Mouse (Mus musculus): ENCODE measurements around the gene Riiad1. TPM values are rescaled to one million over a fixed set of nuclear protein-coding genes. Genes with fewer than 3 reads are reported as not detected.

Gene Riiad1
- 0.36 and 0.86 TPM in 2 replicates for polyA plus RNA-seq (2012; rRNA removed)

DNA sequence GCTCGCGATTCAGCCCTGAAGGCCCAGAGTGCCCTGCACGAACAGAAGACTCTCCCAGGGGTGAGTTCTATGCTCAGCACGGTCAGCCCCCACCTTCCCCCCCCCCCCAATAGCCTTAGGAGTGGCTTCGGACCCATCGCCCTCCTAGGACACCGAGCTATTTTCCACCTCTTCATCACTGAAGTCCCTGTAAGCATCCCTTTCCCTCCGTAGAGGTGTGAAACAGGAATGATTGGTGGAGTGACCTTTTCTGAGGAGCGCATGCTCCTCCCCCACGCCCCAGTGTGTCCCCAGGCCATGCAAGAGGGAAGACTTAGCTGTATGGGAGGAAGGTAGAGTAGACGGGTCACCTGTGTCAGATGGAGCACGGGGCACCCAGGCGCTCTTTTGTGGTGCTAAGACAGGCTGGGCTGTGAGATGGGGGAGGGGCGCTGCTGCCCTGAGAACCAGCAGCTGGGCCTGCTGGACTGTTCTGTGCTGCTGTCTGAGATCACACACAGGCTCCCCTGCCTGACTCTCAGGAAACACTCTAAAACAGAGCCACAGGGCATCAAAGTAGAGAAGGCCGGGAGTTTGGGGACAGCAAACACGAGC, at the start of gene Riiad1:
Gene Riiad1, minus strand, starts transcription at position 51 of the 594 bp plus-strand sequence.
- DNase-seq (ENCODE audit: low read depth, low spot score), result no peak
- 32% methylated on average over 16 of the region's 16 CpGs for WGBS

DNA sequence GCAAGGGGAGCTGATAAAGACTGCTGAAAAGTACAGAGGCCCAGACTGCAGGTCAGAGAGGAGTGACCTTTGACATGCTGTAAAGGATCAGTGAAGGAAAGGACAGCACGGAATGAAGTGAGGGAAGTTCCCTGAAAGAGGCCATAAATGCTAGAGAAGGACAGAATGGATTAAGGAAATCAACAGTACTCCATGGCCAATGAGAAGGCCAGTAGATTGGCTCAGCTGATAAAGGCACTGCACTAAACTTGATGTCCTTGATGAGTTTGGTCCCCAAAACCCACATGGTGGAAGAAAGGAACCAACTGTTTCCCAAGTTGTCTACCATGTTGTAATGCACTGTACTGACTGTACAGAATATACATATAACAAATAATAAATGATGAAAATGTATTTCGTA, 46.6 kb upstream of the Riiad1 start:
- 58% methylated on average over 2 of the region's 2 CpGs for WGBS
- DNase-seq (ENCODE audit: low read depth, low spot score), result no peak

DNA sequence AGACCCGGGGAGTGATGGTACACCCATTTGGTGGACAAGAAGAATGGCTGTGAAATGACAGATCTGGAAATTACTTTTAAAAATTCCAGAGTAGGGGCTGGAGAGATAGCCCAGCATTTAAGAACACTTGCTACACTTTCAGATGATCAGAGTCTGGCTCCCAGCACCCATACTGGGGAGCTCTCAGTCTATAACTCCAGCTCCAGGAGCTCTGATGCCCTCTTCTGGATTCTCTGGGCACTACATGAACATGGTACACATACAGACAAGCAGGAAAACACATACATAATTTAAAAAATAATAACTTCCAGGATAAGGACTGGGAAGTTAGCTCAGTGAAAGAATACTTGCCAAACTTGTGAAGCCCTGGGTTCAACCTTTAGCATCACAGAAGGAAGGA, 26.5 kb upstream of the Riiad1 start:
- WGBS, result 96% methylated on average over 1 of the region's 1 CpGs
- no peak for DNase-seq (ENCODE audit: low read depth, low spot score)

DNA sequence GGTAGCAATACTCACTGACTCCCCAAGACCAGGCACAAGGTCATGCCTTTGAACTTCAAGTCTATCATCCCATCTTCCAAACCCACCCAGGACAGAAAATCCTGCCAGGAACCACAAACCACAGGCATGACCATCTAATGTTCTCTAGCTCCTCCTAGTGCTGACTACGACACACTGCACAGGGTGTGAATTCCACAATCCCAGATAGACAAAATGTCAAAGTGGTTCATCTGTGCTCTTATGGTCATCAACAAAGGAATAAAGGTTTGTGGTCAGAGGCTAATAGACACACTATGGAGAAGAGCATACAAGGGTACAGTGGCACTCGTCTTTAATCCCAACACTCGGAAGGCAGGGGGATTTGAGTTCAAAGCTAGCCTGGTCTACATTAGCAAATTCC, 22.1 kb upstream of the Riiad1 start:
- DNase-seq (ENCODE audit: low read depth, low spot score), result no peak
- 78% methylated on average over 3 of the region's 3 CpGs for WGBS

DNA sequence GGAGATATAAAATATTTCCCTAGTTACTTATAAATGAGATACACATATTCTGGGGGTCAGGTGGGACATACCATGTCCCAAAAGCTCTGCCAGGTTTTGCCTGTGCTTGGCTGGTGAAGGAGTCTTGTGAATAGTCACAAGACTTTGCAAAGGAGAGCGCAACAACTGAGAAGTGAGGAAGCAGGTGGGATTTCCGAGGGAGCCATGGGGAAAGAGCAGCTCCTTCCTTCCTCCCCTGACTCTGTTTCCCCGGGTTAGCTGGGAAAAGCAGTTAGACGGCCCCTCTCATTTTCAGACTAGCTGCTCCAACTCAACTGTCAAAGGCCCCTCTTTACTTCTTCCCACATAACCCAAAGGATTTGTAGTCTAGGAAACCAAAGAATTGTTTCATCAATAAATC, 17.0 kb upstream of the Riiad1 start:
- 89% methylated on average over 4 of the region's 4 CpGs for WGBS
- DNase-seq (ENCODE audit: low read depth, low spot score), result no peak

DNA sequence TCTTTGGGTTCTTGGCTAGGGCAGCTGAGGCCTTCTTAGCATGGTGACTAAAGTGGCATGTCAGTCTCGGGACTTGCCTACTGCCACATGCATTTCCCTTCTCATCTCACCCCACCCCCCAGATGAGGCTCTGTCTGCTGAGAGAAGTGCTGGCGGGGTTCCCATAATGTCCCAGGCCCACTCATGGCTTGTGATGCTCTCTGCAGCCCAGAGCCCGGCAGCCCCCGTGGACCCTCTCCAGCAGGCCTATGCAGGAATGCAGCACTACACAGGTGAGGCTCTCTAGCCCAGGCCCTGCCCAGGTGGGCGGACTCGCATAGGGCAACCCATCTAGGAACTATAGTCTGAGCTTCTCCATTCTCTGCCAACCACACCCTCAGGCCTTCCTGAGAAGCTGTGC, 7.4 kb upstream of the Riiad1 start:
- 64% methylated on average over 6 of the region's 6 CpGs for WGBS
- no peak for DNase-seq (ENCODE audit: low read depth, low spot score)

DNA sequence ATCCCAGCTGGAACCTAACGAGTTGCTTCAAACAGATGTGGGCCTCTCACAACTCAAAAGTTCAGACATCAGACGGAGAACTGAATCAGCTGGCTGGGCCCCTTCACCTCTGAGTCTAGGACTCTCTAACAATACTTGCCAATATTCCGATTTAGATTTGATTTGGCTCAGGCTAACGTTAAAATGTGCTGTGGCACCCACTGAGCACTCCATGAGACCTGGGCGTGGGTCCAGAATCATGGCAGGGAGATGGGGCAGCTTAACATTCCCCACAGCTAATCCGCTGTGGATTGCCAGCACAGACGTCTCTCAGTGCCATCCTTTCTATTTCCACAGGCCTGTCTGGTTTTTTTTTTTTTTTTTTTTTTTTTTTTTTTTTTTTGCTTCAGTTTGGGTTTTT, 5.8 kb upstream of the Riiad1 start:
- 70% methylated on average over 7 of the region's 7 CpGs for WGBS
- DNase-seq (ENCODE audit: low read depth, low spot score), result no peak

DNA sequence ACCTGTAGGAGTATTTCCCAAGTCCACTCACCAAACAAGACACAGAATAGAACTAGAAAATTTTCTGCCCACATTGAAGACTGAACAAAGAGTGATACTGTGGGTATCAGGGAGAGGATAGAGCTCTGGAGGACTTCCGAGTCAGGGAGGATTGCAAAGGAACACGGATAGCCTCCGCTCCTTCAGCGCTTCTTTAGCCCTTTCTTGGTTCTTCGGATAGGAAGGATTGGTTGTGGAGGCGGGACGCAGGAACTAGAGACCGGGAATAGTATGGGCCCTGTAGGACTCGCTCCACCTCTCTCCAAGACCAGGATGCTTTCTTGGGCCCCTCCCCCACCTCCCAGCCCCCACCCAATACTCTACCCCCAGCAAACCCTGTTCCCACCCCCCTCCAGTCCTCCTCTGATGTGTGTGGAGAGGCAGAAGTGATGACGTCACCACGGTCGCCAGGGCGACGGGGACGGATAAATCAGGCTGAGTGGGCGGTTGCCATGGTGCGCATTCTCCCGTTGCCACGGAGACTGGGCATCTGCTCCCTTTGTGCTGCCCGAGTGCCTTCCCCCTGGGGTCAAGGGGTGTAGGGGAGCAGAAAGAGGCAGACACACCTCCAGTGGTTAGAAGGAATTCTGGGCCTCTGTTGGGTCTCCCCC, 3.8 kb upstream of the Riiad1 start:
- 54% methylated on average over 20 of the region's 20 CpGs for WGBS
- DNase-seq (ENCODE audit: low read depth, low spot score), result no peak

DNA sequence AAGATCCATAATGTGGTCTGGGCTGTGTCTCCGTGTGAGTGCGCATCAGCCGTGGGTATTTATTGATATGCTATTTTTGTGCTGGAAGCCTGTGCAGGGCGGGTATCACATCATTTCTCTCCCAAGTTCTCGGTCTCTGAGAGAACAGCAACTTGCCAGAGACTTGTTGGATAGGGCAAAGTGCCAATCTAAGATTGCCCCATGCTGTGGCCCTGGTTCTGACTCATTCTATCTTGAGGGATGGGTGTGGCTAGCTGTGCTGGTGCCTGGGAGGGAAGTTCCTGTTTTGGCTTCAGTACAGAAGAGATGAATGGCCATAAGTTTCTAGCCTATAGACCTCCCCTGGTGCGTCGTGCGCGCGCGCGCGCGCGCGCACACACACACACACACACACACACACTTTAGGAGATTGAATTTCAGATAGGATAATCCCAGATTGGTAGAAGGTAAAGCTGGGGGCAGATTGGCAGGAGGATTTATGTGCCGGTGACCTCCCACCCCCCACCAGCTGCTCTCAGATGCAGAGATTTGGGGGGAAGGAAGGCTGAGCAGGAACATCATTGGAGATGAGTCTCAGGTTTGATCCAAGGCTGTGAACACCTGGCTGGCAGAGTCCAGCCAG, 2.7 kb upstream of the Riiad1 start:
- DNase-seq (ENCODE audit: low read depth, low spot score), result peak; percentile 60
- WGBS, result 73% methylated on average over 17 of the region's 17 CpGs

DNA sequence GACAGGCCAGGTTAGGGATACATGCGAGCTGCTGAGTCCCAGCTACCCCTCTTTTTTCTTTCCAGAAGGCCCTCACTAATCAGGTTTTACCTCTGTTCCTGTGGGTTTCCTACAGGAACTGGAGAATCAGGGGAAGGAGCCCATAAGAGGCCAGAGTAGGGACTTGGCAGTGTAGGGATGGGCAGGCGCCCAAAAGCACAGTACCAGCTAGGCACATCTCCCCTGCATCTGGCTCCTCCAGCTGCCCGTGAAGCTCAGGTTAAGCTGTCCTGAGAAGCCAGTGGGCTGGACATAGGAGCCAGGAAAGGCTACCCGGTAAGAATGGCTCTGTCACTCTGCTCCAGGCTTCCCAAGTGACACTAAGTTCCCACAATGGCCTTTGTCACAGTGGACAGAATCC, 1.3 kb upstream of the Riiad1 start:
- DNase-seq (ENCODE audit: low read depth, low spot score), result no peak
- WGBS, result 75% methylated on average over 4 of the region's 4 CpGs

DNA sequence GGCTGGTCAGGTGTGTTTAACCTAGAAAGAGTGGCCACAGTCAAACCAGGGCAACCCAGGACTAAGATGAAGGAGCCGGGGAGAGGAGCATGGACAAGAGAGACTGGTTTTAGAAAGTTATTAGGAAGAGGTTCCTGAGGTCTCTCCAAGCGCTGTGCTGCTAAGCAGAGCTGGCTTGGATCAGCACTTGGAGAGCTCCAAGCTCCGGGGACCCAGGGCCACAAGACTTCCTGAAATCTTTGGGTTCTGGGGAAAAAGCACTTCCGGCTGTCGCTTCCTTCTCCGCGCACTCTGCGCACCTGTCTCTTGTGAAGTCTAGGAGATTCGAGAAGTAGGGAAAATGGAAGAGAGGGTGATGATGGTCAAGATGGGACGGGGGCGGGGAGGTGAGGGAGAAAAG, 577 bp downstream of the Riiad1 start:
- 12% methylated on average over 11 of the region's 11 CpGs for WGBS
- DNase-seq (ENCODE audit: low read depth, low spot score), result no peak

DNA sequence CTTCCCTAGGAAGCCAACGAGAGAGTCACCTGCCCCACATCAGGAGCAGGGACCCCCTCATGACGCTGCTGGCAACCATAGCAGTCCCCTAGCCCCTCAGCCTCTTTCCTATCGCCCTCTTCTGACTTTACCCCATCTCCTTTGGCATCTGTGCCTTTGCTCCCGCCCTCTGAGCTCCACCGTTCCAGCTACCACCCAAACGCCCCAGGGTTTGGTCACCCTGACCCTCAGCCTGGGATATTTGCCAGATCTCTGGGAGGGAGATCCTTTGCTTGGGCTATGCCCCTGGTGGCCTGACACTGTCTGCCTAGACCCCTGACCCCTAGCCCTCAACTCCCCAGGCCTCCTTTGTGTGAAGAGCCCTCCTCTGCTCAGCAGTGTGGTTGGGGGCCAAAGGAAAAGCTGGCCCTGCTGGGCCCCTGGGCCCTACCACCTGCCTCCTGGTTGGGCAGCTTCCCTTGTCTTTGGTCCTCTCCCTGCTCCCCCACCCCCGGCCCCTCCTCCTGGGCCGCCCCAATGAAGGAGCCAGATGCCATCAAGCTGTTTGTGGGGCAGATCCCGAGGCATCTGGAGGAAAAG, 1.5 kb downstream of the Riiad1 start:
- 27% methylated on average over 9 of the region's 9 CpGs for WGBS
- DNase-seq (ENCODE audit: low read depth, low spot score), result no peak

DNA sequence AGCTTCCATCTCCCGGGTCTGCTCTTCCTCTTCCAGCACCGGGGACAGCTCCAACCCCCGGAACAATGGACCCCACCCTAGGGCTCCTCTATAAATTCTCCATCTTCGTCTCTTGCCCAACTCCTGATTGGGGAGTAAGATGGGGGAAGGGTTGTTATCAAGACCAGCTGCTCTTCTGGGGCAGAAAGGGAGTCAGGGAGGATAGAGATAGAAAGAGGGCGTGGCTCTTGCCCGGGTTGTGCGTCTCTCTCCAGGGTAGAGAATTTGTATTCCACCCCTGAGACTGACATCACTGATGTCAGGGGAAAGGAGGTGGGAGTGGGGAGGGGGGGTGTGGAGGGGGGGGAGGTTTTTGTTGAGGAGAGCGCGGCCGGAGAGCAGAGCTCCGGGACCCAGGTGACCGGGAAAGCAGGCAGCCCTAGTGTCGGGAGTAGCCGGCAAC, 2.1 kb downstream of the Riiad1 start, which contains the start of gene Celf3:
Gene Celf3, plus strand, starts transcription at position 315 of the 442 bp plus-strand sequence.
- DNase-seq (ENCODE audit: low read depth, low spot score), result no peak
- WGBS, result 6% methylated on average over 14 of the region's 14 CpGs

DNA sequence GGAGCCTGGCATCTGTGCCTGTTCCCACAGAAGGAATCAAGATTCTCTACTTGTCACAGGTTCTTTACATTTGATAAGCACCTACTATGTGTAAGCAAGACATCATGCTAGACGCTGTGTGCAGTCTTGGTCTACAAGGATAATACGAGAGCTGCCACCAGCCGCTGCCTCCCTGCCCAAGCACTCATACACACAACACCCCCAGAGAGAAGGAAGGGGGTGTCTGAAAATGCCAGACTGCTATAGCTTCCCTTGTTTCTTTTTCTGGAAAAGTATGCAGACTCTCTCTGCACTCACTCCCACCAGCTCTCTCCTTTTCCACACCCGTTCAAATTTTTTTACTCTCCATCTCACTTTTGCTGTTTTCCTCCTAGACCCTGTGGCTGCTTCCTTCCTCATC, 2.7 kb downstream of the Riiad1 start:
- no peak for DNase-seq (ENCODE audit: low read depth, low spot score)
- WGBS, result 68% methylated on average over 4 of the region's 4 CpGs

DNA sequence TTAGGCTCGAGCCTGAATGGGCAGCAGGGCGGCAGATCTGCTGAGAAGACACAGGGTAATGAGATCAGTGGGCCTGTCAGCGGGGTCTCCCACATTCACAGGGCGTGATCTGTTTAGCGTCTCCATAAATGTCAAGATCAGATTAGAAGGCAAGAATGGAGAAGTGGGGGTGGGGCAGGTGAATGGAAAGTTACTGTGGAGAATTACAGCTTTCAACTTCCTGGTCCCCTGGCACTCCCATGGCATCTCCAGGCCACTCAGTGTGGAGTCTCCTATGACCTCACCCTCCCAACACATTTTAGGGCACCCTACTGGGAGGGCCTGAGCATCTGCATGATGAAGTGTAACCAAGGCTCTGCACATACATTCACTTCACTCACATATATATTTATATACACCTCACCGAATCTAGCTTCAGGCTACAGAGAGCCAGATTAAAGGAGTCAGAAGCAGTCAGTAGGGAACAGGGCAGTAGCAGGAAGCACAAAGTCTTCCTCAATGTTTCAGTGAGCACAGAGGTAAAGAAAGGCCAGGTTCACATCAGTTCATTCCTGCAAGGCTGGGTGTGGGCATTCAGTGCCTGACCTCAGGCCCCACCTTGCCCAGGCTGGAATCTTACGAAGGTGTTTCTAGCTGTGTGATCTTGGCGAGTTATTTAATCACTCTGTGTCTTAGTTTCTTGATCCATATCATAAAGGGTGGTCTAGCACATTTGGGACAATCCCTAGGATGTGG, 3.7 kb downstream of the Riiad1 start:
- DNase-seq (ENCODE audit: low read depth, low spot score), result peak; percentile 69
- WGBS, result 23% methylated on average over 8 of the region's 8 CpGs

DNA sequence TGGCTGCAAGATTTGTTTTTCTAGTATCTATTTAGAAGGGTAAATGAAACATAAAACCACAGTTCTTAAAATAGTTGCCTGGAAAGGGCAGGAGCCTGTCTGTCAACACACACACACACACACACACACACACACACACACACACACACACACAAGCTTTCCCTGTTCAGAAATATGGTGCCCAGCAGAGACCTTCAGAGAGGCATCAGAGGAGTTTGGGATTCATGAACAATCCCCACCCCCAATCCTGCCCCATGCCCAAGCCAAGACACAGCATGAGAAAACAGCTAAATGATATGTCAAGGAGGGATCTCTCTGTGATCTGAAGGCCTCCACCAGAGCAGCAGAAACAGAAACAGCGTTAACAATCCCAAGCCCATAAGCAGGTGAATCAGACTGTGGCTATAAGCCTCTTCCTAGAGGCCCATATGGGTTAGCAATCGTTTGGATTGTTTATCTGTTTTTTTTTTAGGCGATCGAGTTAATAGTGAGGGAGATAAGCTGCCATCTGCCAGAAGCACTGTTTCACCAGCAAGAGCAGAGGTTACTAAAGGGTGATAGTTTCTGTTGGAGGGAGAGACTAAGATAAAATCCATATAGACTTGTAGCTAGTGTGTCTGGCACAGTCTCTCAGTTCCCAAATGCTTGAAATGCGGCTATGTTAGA, 6.4 kb downstream of the Riiad1 start:
- DNase-seq (ENCODE audit: low read depth, low spot score), result no peak
- 64% methylated on average over 5 of the region's 5 CpGs for WGBS

DNA sequence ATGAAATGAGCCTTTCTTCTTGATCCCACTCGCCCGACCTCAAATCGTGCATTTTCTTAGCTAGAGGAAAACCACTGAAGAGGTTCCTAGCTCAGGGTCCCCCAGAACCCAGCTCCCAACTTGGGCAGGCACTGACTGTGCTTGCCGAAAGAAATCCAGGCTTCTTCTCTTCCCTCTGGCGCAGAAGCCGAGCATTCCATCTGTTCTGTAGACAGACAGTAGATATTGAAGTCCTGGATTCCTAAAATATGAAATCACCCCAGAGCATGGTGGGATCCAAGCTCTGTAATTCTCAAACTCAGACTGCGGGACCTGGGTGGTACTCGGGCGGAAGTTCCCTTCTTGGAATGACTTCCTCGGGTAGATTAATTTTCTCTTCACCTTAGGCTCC, 7.0 kb downstream of the Riiad1 start:
- WGBS, result 49% methylated on average over 10 of the region's 10 CpGs
- DNase-seq (ENCODE audit: low read depth, low spot score), result no peak

DNA sequence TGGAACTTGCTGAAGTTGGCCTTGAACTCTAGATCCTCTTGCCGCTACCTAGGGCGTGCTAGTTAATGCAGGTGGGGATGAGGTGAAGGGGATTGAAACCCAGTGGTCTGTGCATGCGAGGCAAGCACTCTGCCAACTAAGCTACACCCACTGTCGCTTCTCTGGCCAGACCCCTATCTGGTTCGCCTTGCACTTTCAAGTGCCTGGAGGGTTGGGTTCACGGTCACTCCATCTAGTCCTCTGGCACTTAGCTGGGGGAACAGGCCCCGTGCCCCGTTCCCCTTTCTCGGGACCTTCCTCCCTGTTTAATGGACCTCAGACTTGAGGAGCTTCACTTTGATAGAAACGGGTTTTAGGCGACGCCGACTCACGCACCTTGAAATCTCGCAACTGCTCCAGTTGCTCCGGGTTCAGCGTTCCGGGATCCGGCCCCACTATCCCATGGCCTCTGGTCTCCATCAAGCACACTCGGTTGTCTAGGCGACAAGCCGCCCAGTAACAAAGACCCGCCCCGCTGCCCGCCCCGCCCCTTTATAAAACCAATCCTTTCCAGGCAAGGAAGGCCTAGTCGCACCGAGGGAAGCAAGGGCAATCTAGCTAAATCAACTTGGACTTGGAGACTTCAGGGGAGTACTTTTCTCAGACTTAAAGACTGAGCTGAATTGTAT, 7.6 kb downstream of the Riiad1 start:
- peak; percentile 57 for DNase-seq (ENCODE audit: low read depth, low spot score)
- 16% methylated on average over 28 of the region's 28 CpGs for WGBS

DNA sequence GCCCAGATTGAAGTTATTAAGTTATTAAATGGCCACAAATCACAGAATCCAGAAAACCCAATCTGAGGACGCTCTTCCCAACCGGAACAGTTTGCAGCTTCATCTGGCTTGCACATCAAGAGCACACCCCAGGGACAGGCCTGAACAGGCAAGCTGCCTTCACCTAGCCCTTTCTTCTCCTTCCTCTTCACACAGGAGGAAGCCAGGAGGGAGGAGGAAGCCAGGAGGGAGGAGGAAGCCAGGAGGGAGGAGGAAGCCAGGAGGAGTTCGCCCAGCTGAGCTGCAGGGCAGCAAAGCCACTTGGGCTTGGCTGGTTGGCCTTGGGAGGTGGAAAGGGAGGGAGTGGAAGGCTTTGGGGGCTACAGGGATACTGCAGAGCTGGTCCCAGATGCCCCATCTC, 11.2 kb downstream of the Riiad1 start:
- DNase-seq (ENCODE audit: low read depth, low spot score), result no peak
- WGBS, result 56% methylated on average over 3 of the region's 3 CpGs

Data from large intestine, adult 2 months (tissue).